Mouse (Mus musculus) intestine, embryonic 15.5 days (tissue): ENCODE measurements around the gene Nup153. TPM values are rescaled to one million over a fixed set of nuclear protein-coding genes. Genes with fewer than 3 reads are reported as not detected.

Experiments used
- ATAC-seq: fragments of 200-750 bp; cut with Nextera tagmentation; 2 replicates; pipeline ENCODE4 v1.8.0; 2017; ENCODE audit warnings: moderate TSS enrichment, moderate library complexity
- H3K27ac ChIP-seq: fragments of 300-500 bp; sonication (generic); 2 replicates; pipeline ENCODE4 v1.5.1; 2015; ENCODE audit warnings: mild to moderate bottlenecking, inconsistent platforms
- H3K27me3 ChIP-seq: fragments of 300-500 bp; sonication (generic); replicated peaks from 2 replicates; pipeline ENCODE4 v1.6.1; 2015; ENCODE audit warnings: inconsistent platforms
- H3K36me3 ChIP-seq: fragments of 300-500 bp; sonication (generic); 2 replicates; pipeline ENCODE4 v1.6.1; 2015; ENCODE audit warnings: inconsistent platforms
- H3K4me1 ChIP-seq: fragments of 300-500 bp; sonication (generic); replicated peaks from 2 replicates; pipeline ENCODE4 v1.6.1; 2015; ENCODE audit warnings: inconsistent platforms
- H3K4me2 ChIP-seq: fragments of 300-500 bp; sonication (generic); replicated peaks from 2 replicates; pipeline ENCODE4 v1.6.1; 2015; ENCODE audit warnings: mild to moderate bottlenecking, inconsistent platforms
- H3K4me3 ChIP-seq: fragments of 300-500 bp; sonication (generic); replicated peaks from 2 replicates; pipeline ENCODE4 v1.5.1; 2015; ENCODE audit warnings: inconsistent platforms
- H3K9ac ChIP-seq: fragments of 300-500 bp; sonication (generic); 2 replicates; pipeline ENCODE4 v1.6.1; 2015; ENCODE audit warnings: inconsistent platforms
- H3K9me3 ChIP-seq: fragments of 300-500 bp; sonication (generic); 2 replicates; pipeline ENCODE4 v1.6.1; 2016; ENCODE audit warnings: inconsistent platforms
- WGBS: fragments of 180-500 bp; shearing (Covaris S2); methylation state at CpG from one replicate; pipeline ENCODE4 v1.1.7; 2015; 5-methylcytosine and 5-hydroxymethylcytosine counted together
- polyA plus RNA-seq: library from polyadenylated mRNA; unstranded; fragments of >200 nt; fragmentation: Nextera tagmentation; extraction: Ambion mirVana; gene quantifications from 2 replicates; pipeline ENCODE4 v1.2.1, GENCODE M21; 2015

Gene Nup153
- polyA plus RNA-seq, 1 experiment from 2014 or later, result 21.4 TPM

GRCm38 (mm10) chr13:46727038-46727836, 503 bp downstream of the Nup153 start:
- H3K27ac ChIP-seq, result peak overlapping the region; percentile 98
- H3K27me3 ChIP-seq, result no peaks in the 10 kb centered on the region
- H3K4me3 ChIP-seq, result peak overlapping the region; percentile 99
- H3K9me3 ChIP-seq, result no peaks in the 10 kb centered on the region
- under 1% methylated on average over 85 of the region's 85 CpGs for WGBS
- 0 out of 2 replicates have a peak, but pooled peaks cover 7% of the 10 kb centered on the region for H3K4me1 ChIP-seq
- peak overlapping the region; percentile 97 for H3K9ac ChIP-seq
- peak; percentile 84 for ATAC-seq
- peak overlapping the region; percentile 64 for H3K4me2 ChIP-seq
- H3K36me3 ChIP-seq, result no peaks in the 10 kb centered on the region

DNA sequence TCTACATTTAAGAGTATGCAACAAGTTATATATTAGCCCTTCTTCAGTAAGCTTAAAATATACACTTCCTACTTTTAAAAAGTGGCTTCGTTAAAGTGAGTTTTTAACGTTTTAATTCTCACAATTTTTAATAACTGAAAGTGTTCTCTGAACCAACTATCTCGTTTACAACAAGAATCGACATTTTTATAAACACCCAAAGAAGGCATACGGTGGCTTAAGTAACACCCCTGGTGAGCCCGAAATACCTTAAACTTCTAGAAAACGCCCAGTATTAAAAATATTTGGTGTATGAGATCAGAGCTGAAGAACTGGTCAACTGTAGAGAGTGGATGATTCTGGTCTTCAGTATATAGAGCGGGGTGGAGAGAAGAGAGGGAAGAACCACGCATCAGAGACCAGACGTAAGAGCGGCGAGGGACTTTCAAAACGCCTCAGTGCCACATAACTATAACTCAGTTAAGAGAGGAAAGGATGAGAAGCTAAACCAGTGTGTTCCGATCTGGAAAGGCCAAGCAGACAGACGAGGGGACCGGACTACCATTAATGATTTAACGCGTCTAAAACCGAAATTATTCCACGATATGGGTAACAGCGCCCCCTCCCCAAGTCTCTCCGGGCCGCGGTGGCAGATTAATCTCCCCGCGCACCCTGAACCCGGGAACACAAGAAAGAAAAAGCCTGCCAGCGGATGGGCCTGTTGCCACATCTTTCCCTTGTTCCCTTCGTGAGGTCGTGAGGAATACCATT, 1.3 kb downstream of the Nup153 start:
- Histone ChIP-seq H3K9ac (peak overlapping the region; percentile 97), H3K9me3 (no peaks in the 10 kb centered on the region), H3K36me3 (no peaks in the 10 kb centered on the region), H3K27me3 (no peaks in the 10 kb centered on the region), H3K4me3 (peak overlapping the region; percentile 99), H3K27ac (peak overlapping the region; percentile 98), H3K4me1 (0 out of 2 replicates have a peak, but pooled peaks cover 7% of the 10 kb centered on the region), H3K4me2 (peak overlapping the region; percentile 64)
- WGBS, result under 1% methylated on average over 30 of the region's 30 CpGs
- no peak for ATAC-seq

DNA sequence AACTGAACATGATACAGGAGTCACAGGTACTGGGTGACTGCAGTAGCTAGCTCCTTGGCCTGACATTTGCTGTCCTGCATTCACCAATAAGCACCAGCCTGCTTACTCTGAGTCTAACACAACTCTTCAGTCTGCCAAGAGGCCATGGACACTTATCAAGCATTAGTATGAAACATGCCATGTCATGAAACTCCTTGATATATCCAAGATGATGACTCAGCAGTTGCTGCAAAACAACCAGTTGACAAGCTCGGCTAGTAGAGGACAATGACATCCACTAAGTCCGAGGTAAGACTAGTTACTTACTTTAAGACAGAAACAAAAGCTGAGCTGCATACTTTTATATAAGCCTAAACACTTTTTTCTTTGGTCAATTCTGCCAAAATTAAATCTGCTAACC, 2.5 kb downstream of the Nup153 start:
- Histone ChIP-seq H3K4me2 (peak overlapping the region; percentile 28), H3K4me1 (0 out of 2 replicates have a peak, but pooled peaks cover 7% of the 10 kb centered on the region), H3K36me3 (no peaks in the 10 kb centered on the region), H3K27ac (no peak overlapping the region), H3K4me3 (no peak overlapping the region), H3K9me3 (no peaks in the 10 kb centered on the region), H3K27me3 (no peaks in the 10 kb centered on the region), H3K9ac (no peak overlapping the region)
- ATAC-seq, result no peak
- WGBS, result 22% methylated on average over 2 of the region's 2 CpGs

DNA sequence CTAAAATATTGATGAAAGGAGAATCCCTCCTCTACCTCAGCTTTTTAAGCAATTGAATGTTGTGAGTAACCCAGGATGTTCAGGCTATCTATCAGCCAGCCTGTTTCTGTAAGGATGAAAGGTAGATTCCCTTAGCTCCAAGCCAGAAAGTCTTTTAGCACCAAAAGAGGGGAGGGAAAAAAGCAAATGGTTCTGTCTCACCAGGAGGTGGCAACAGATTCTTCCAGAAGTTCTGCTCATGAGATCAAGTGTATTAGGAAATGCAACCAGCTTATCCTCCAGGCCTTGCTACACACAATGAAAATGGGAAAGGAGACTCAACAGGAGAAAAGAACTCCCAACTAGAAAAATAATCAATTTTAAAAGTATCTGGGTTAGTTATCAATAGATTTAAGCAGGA, 3.4 kb downstream of the Nup153 start:
- no peak for ATAC-seq
- 0 out of 2 replicates have a peak, but pooled peaks cover 7% of the 10 kb centered on the region for H3K4me1 ChIP-seq
- H3K9me3 ChIP-seq, result no peaks in the 10 kb centered on the region
- H3K4me2 ChIP-seq, result no peak overlapping the region
- H3K4me3 ChIP-seq, result no peak overlapping the region
- H3K36me3 ChIP-seq, result no peaks in the 10 kb centered on the region
- H3K9ac ChIP-seq, result no peak overlapping the region
- no peak overlapping the region for H3K27ac ChIP-seq
- no peaks in the 10 kb centered on the region for H3K27me3 ChIP-seq

GRCm38 (mm10) chr13:46721009-46721408, 6.7 kb downstream of the Nup153 start:
- no peak overlapping the region for H3K4me3 ChIP-seq
- H3K4me1 ChIP-seq, result 0 out of 2 replicates have a peak, but pooled peaks cover 7% of the 10 kb centered on the region
- no peaks in the 10 kb centered on the region for H3K27me3 ChIP-seq
- no peak overlapping the region for H3K27ac ChIP-seq
- no peak for ATAC-seq
- H3K36me3 ChIP-seq, result no peaks in the 10 kb centered on the region
- H3K9ac ChIP-seq, result no peak overlapping the region
- no peak overlapping the region for H3K4me2 ChIP-seq
- H3K9me3 ChIP-seq, result no peaks in the 10 kb centered on the region

- 80% methylated on average over 5 of the region's 5 CpGs for WGBS
Measured at GRCm38 (mm10) chr13:46718893-46719400, 8.8 kb downstream of the Nup153 start.

GRCm38 (mm10) chr13:46715976-46716639, 11.6 kb downstream of the Nup153 start:
- H3K4me3 ChIP-seq, result no peak overlapping the region
- no peak for ATAC-seq
- H3K4me1 ChIP-seq, result no peaks in the 10 kb centered on the region
- H3K9me3 ChIP-seq, result no peaks in the 10 kb centered on the region
- no peak overlapping the region for H3K4me2 ChIP-seq
- 68% methylated on average over 3 of the region's 3 CpGs for WGBS
- 0 out of 2 replicates have a peak, but pooled peaks cover 5% of the 10 kb centered on the region for H3K36me3 ChIP-seq
- no peak overlapping the region for H3K9ac ChIP-seq
- H3K27me3 ChIP-seq, result no peaks in the 10 kb centered on the region
- H3K27ac ChIP-seq, result no peak overlapping the region

More at GRCm38 (mm10) chr13:46718893-46719400, 8.8 kb downstream of the Nup153 start:
- no peaks in the 10 kb centered on the region for H3K4me1 ChIP-seq
- H3K9ac ChIP-seq, result no peak overlapping the region
- no peak for ATAC-seq
- H3K9me3 ChIP-seq, result no peaks in the 10 kb centered on the region
- no peak overlapping the region for H3K27ac ChIP-seq
- H3K4me2 ChIP-seq, result no peak overlapping the region
- H3K4me3 ChIP-seq, result no peak overlapping the region
- H3K36me3 ChIP-seq, result 0 out of 2 replicates have a peak, but pooled peaks cover 2% of the 10 kb centered on the region
- H3K27me3 ChIP-seq, result no peaks in the 10 kb centered on the region

DNA sequence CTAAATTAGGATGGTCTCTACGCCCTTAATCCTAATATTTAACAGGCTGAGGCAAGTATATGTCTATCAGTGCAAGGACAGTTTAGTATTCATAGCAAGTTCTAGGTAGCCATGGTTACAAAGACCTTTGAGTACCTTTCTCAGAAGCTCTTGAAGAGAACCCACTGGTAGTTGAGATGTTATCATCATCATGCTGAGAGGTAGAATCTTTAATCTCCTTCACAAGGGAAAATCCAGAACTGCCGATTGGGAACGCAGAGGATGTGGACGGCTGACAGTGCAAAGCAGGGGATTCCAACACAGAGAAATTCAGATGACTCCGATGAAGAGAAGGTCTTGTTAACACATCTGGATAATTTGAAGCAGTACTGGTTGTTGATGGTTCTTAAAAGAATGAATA, 14.3 kb downstream of the Nup153 start:
- Histone ChIP-seq H3K4me1 (no peaks in the 10 kb centered on the region), H3K9ac (no peak overlapping the region), H3K27me3 (no peaks in the 10 kb centered on the region), H3K4me3 (no peak overlapping the region), H3K27ac (no peak overlapping the region), H3K9me3 (no peaks in the 10 kb centered on the region), H3K4me2 (no peak overlapping the region), H3K36me3 (peaks cover 7% of the 10 kb centered on the region; the same call in 1 of the 2 replicates)
- ATAC-seq, result no peak
- WGBS, result 93% methylated on average over 5 of the region's 5 CpGs

DNA sequence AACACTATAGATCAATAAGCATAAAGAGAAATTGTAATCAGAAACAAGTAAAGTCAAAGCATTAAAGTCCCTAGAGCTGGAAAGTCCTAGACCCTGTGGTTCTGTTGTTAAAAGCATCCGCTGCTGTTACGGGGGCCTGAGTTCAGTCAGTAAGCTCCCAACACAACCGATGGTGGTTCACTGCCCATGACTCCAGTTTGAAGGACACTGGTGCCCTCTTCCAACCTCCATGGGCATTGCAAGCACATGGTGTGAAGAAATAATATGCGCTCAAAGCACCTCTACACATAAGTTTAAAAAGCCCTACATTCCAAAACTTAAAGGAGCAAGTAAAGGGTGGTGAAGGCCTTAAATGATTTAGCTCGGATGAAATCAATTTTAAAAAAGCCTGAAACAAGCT, 24.6 kb downstream of the Nup153 start:
- Histone ChIP-seq H3K9me3 (no peaks in the 10 kb centered on the region), H3K4me2 (no peak overlapping the region), H3K27ac (no peak overlapping the region), H3K9ac (no peak overlapping the region), H3K4me1 (no peaks in the 10 kb centered on the region), H3K36me3 (no peaks in the 10 kb centered on the region; the same call in 1 of the 2 replicates), H3K4me3 (no peak overlapping the region), H3K27me3 (no peaks in the 10 kb centered on the region)
- no peak for ATAC-seq
- WGBS, result 82% methylated on average over 5 of the region's 5 CpGs

GRCm38 (mm10) chr13:46701486-46701885, 26.3 kb downstream of the Nup153 start:
- 93% methylated on average over 2 of the region's 2 CpGs for WGBS
- Histone ChIP-seq H3K4me3 (no peak overlapping the region), H3K27ac (no peak overlapping the region), H3K9me3 (no peaks in the 10 kb centered on the region), H3K27me3 (no peaks in the 10 kb centered on the region), H3K9ac (no peak overlapping the region), H3K4me2 (no peak overlapping the region), H3K36me3 (no peaks in the 10 kb centered on the region; the same call in 1 of the 2 replicates), H3K4me1 (no peaks in the 10 kb centered on the region)
- ATAC-seq, result no peak

DNA sequence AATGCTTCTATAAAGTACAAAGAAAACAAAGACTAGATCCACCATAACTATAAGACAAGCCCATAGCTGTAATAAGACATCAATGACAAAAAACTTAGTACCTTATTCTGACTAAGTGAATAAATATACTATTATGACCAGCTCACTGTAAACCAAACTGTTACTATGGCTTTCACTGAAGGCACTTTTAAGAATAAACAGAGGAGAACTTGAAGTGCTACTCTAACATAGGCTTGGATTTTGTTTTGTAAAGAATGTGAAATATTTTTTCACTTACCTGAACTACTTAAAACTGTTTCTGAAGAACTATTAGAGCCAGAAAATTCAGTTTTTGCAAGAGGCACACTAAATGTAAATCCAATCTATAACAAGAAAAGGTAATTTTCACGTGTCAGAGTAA, 28.4 kb downstream of the Nup153 start:
- no peaks in the 10 kb centered on the region for H3K27me3 ChIP-seq
- no peak overlapping the region for H3K27ac ChIP-seq
- no peak overlapping the region for H3K4me2 ChIP-seq
- WGBS, result 80% methylated on average over 1 of the region's 1 CpGs
- no peak for ATAC-seq
- H3K4me1 ChIP-seq, result no peaks in the 10 kb centered on the region
- no peak overlapping the region for H3K9ac ChIP-seq
- no peaks in the 10 kb centered on the region; the same call in 1 of the 2 replicates for H3K36me3 ChIP-seq
- no peaks in the 10 kb centered on the region for H3K9me3 ChIP-seq
- no peak overlapping the region for H3K4me3 ChIP-seq

DNA sequence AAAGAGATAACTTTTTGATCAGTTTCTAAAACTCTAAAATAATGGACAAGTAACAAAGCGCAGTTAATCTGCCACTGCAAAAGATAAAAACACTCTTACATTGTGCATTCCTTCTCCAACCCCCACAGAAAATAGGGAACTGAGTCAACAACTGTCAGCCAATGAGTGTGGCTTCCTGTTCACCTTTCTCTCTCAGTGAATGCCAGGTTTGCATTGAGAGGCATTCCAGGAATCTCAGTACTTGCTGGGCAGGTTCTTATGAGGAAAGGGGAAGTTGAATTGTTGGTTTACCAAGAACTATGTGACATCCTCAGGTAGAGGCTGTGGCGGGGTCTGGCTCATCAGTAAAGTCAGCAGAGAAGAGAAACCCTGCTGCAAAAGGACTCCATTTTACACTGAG, 31.0 kb downstream of the Nup153 start:
- no peaks in the 10 kb centered on the region for H3K36me3 ChIP-seq
- H3K27ac ChIP-seq, result no peak overlapping the region
- 70% methylated on average over 2 of the region's 2 CpGs for WGBS
- no peaks in the 10 kb centered on the region for H3K27me3 ChIP-seq
- H3K4me3 ChIP-seq, result no peak overlapping the region
- no peak overlapping the region for H3K4me2 ChIP-seq
- no peaks in the 10 kb centered on the region for H3K9me3 ChIP-seq
- no peaks in the 10 kb centered on the region for H3K4me1 ChIP-seq
- ATAC-seq, result no peak
- no peak overlapping the region for H3K9ac ChIP-seq
